ENCODE assay signal across 9 mouse cellular contexts in genomic region chr2:68784710-68785427, GRCm38 (mm10).
DNase-seq lines count a peak whose midpoint lies in the region; ATAC-seq lines count a peak whose summit lies in the region.
"Had no signal": no experiment of that assay in that cellular context is flagged by ENCODE, and none has a peak within 500 bp of the region (broad histone marks: within the 10 kb centered on the region; RNA-seq: fewer than 3 reads in every experiment).

No protein-coding gene starts in this region.

- peak; percentile 76 for DNase-seq in MN1 (ENCODE audit: low spot score)
- peak; percentile 68 for DNase-seq in cerebellum, adult 9-11 months
- peak; percentile 66 to 86 for DNase-seq in frontal cortex, postnatal 14 days (ENCODE audit: low spot score in 2 of 2)
- DNase-seq in layer of hippocampus, postnatal 36 days, result peak; percentile 81 to 83
- peak; percentile 82 for DNase-seq in lung, postnatal 25 days (ENCODE audit: low spot score)
- peak; percentile 79 for DNase-seq in retina, postnatal 1 day
- peak; percentile 86 for DNase-seq in thymus, postnatal 4 days

- no peak overlapping the region for H3K4me2 ChIP-seq in hindbrain, embryonic 15.5 days
- H3K4me2 ChIP-seq: lung, embryonic 15.5 days had no signal

- no peaks in the 10 kb centered on the region for H3K36me3 ChIP-seq in hindbrain, embryonic 15.5 days
- H3K36me3 ChIP-seq: lung, embryonic 15.5 days had no signal

- H3K9me3 ChIP-seq in hindbrain, embryonic 15.5 days, result no peaks in the 10 kb centered on the region
- H3K9me3 ChIP-seq: lung, embryonic 15.5 days had no signal

- H3K27me3 ChIP-seq in hindbrain, embryonic 15.5 days, result no peaks in the 10 kb centered on the region
- H3K27me3 ChIP-seq: lung, embryonic 15.5 days had no signal

- no peak overlapping the region for H3K27ac ChIP-seq in hindbrain, embryonic 15.5 days (replicated peaks)
- H3K27ac ChIP-seq: lung, embryonic 15.5 days had no signal

- H3K9ac ChIP-seq in hindbrain, embryonic 15.5 days, result no peak overlapping the region
- H3K9ac ChIP-seq: lung, embryonic 15.5 days had no signal

- H3K4me1 ChIP-seq in hindbrain, embryonic 15.5 days (replicated peaks), result 0 out of 2 replicates have a peak, but pooled peaks cover 5% of the 10 kb centered on the region

- peak; percentile 93 for ATAC-seq in hindbrain, embryonic 15.5 days (ENCODE audit: low FRiP score, low read depth)

- WGBS in hindbrain, embryonic 15.5 days, result 34% methylated on average over 5 of the region's 5 CpGs

- H3K4me3 ChIP-seq in hindbrain, embryonic 15.5 days, result no peak overlapping the region
- H3K4me3 ChIP-seq: lung, embryonic 15.5 days had no signal
